Mouse (Mus musculus) adrenal gland, postnatal 14 days (tissue): ENCODE measurements around the gene Gm49358. TPM values are rescaled to one million over a fixed set of nuclear protein-coding genes. Genes with fewer than 3 reads are reported as not detected.

Source experiments
- DNase-seq: peaks from one replicate; pipeline ENCODE4 v3.0.0; 2021; ENCODE audit warnings: mixed read lengths
- long read RNA-seq, 2 experiments: library from polyadenylated mRNA; stranded (forward); transcript quantifications; one replicate each; pipeline ENCODE4 v2.0.0; 2021
- total RNA-seq: library from RNA; stranded (reverse); gene quantifications from 2 replicates; pipeline ENCODE4 v1.2.3, GENCODE M21; 2021

Gene Gm49358
- 8.3 and 9.8 TPM in 2 replicates for total RNA-seq
- long read RNA-seq, experiment 1: 0 reads
- long read RNA-seq, experiment 2: 0 reads

- no peak for DNase-seq
These were observed at the start of gene Gm49358 for GRCm38 (mm10) chr10:86763672-86764071. Gene Gm49358, plus strand, starts transcription at chr10:86763972.

DNA sequence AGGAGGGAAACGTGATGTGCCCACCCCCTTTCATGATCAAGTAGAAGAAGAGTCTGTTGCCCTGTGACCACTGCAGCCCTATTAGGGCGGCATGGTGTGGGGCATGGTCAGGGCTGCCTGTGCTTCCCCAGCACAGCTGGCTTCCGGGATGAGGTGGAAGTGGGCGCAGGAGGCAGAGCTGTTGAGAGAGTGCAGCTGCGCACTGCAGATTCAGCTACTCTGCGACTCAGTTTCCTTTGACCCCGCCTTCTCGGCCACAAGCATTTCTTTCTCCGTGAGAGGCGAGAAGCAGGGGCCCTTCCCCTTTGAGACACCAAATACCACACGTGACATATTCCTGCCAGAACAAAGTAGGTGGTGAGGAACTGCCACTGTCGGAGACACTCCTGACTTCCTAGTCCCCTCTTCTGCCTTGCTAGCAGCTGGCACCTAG, 36.2 kb upstream of the Gm49358 start:
- DNase-seq: peak; percentile 40

DNA sequence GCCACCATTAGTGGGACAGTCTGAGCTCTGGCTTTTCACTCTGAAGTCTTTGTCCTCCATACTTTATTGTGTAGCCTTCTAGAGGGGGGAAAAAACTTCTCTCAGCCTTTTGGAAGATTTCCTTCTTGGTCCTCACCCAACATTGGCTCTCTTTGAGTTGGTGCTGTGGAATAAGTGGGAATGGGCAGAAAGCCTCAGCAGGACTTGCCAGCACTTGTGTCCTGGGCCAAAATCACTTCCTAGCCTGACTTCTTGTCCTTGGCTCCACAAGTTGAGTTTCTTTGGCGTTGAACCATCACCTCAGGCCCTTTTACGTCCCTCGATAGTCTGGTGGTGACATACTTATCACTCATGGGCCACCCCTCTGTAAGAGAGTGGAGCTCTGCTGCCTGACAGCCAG, 35.6 kb upstream of the Gm49358 start:
- DNase-seq: no peak

DNA sequence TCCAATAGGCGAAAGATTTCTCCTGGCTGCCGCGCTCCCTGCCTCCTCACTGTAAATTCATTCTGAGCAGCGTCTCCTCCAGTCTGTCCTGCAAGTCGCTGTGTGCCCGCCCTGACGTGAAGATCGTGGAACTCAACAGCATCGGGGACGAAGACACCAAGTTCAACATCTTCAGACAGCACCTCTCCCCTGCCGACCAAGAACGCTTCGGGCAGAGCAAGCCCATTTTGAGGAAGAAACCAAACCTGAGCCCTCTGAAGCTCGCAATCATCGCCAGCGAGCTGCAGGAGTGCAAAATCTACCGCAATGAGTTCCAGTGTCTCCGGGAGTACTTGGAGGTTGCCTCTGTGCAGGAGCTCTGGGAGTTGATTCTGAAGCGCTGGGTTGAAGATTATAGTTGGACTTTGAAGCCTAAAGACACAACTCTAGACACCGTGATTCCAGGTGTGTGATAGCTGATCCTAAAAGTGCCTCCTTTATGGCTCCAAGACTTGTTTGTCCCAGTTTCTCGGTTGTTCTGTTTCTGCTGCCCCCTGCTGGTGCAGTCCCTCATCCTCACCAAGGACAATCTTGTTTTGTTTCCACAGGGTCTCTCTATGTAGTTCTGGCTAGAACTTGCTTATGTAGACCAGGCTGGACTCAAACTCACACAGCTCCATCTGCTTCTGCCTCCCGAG, 32.8 kb upstream of the Gm49358 start:
- peak; percentile 90 for DNase-seq

- no peak for DNase-seq
These were observed 32.3 kb upstream of the Gm49358 start for GRCm38 (mm10) chr10:86731500-86731863.

DNA sequence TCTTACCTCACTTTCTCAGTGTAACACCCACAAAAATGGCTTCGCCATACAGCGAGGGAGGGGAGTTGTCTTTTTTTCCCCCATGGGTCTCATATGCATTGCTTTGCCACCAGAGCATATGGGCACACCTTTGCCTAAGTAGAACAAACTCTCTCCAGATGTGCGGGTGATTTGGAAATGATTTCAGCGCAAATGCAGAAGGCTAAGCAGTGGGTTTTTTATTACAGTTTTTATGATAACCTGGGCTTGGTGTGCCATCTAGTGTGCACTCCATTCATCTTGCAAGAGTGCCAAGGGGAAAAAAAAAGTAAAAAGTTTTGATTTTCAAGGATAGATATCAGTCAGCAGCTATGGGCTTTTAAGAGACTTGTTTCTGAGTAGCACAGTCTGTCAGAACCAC, 28.7 kb upstream of the Gm49358 start:
- DNase-seq: no peak

- DNase-seq: no peak
These were observed 20.9 kb upstream of the Gm49358 start for GRCm38 (mm10) chr10:86742918-86743317.

DNA sequence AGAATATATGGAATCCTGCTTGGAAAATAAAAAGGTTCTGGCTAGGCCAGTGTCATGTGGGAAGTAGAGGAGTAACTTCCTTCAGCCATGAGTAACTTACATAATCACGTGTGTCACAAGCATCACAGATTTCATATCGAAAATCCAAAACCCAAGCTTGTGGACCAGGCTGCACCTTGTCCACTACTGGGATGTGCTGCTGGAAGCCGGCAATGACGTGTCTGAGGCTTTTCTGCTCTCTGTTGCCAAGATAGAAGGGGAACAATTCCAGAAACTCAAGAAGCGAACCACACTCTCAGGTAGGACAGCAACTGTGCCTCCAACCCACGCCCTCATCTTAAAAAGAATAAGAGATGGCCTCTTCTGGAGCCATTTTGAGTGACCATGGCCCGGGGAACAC, 19.5 kb upstream of the Gm49358 start:
- DNase-seq: no peak

GRCm38 (mm10) chr10:86755816-86756502, 7.8 kb upstream of the Gm49358 start:
- DNase-seq: no peak

GRCm38 (mm10) chr10:86757724-86758123, 6.0 kb upstream of the Gm49358 start:
- DNase-seq: no peak

- DNase-seq: no peak
These were observed 5.6 kb upstream of the Gm49358 start for GRCm38 (mm10) chr10:86758211-86758610.

- no peak for DNase-seq
These were observed 2.5 kb upstream of the Gm49358 start for GRCm38 (mm10) chr10:86761236-86761635.

- DNase-seq: no peak
These were observed 1.9 kb upstream of the Gm49358 start for GRCm38 (mm10) chr10:86761722-86762383.

DNA sequence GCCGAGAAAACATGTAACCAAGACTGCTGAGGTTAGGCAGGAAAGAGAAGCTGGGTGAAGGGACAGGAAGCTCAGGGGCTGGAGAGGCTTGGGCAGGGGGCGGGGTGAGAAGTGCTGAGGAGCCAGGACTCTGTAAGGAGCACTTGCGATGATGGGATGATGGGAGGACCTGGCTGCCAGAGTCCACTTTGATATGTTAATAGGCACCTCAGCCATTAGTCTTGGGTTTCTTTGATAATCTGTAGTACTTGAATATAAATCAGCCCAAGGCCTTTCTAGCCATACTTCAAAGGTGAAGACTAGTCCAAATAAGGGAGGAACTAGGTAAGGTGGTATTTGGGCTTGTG, 1.4 kb upstream of the Gm49358 start:
- no peak for DNase-seq

GRCm38 (mm10) chr10:86765344-86765966, 1.7 kb downstream of the Gm49358 start:
- no peak for DNase-seq

GRCm38 (mm10) chr10:86769216-86769615, 5.4 kb downstream of the Gm49358 start:
- DNase-seq: no peak

DNA sequence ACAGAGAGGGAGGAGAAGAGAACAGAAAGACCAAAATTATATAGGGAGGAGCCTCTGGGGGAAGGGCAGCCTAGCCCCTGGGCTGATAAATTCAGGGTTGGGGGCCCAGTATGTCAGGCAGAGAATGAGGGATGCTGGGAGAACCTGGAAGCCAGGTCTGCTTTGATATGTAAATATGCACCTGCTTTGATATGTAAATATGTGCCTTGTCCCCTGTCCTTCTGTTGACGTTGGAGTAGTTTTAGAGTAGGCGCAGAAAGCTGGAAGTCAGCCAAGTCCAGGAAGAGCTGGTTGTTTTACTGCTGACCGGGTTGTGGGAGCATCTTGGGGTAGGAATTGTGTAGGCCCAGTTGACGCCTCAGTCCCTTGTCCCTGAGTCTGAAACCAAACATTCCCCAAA, 6.0 kb downstream of the Gm49358 start:
- no peak for DNase-seq

GRCm38 (mm10) chr10:86771701-86772100, 7.9 kb downstream of the Gm49358 start:
- peak; percentile 22 for DNase-seq

- DNase-seq: peak; percentile 49
These were observed 8.5 kb downstream of the Gm49358 start for GRCm38 (mm10) chr10:86772231-86772631.

DNA sequence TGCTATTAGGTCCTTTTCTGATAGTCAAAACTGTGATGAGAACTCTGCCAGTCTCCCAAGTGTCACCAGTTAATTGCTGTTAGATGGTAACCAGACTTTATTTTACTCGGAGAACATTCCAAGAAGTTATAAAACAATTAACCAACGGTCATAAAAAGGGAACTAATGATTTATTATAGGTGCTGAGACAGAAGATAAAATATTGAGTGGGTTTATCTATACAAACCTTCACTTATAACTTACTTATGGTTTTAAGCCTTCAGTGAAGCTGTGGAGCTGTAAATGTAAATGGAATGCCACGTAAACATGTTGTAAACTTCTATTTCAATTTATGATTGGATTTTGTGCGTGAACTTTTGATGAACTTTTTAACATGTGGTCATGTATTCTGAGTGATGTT, 9.6 kb downstream of the Gm49358 start:
- DNase-seq: no peak

GRCm38 (mm10) chr10:86776281-86776680, 12.5 kb downstream of the Gm49358 start:
- DNase-seq: peak; percentile 22

GRCm38 (mm10) chr10:86777614-86778319, 14.0 kb downstream of the Gm49358 start:
- DNase-seq: no peak
